Mouse (Mus musculus): Measurements from ENCODE around the gene Rnf34. TPM values are rescaled to one million over a fixed set of nuclear protein-coding genes. Genes with fewer than 3 reads are reported as not detected.

Gene Rnf34
- polyA plus RNA-seq, 1 experiment from 2014 or later: 58.0 TPM

DNA sequence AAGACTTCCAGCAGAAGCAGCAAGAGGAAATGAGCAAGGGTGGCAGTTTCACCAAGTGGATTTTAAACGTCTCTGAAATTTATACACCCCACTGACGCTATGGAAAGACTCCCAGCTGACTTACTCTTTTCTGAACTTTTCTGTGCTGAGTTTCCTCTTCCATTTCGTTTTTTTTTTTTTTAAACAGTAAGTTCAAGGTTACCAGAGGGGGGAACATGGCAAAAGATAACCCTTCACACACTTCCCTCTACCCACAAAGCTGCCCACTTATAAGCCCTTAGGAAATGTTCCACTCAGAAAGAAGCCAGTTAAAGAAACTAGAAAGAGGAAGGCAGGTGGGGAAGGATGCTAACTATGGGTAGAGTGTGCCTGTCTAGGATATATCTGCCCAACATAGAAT lies 51.8 kb downstream of the Rnf34 start:
- ATAC-seq: no peak
- no peaks in the 10 kb centered on the region for H3K36me3 ChIP-seq (ENCODE audit: control insufficient read depth, insufficient read depth)
- H3K9ac ChIP-seq (replicated peaks; ENCODE audit: low read depth, low read length): no peak overlapping the region
- H3K27me3 ChIP-seq (replicated peaks; ENCODE audit: control insufficient read depth, insufficient read depth, low read length): no peaks in the 10 kb centered on the region
- no peak overlapping the region for H3K27ac ChIP-seq (ENCODE audit: low read length)
- H3K9me3 ChIP-seq (ENCODE audit: control insufficient read depth, low read length): no peaks in the 10 kb centered on the region
- WGBS: 61% methylated on average over 3 of the region's 3 CpGs
- H3K4me3 ChIP-seq (replicated peaks; ENCODE audit: low read length): no peak overlapping the region
- H3K4me2 ChIP-seq (ENCODE audit: low read length): no peak overlapping the region
- peaks cover 26% of the 10 kb centered on the region for H3K4me1 ChIP-seq (replicated peaks; ENCODE audit: control insufficient read depth, insufficient read depth, low read length)

- Histone ChIP-seq H3K36me3 (ENCODE audit: control insufficient read depth, insufficient read depth) (no peaks in the 10 kb centered on the region), H3K9me3 (ENCODE audit: control insufficient read depth, low read length) (no peaks in the 10 kb centered on the region), H3K27me3 (replicated peaks; ENCODE audit: control insufficient read depth, insufficient read depth, low read length) (no peaks in the 10 kb centered on the region), H3K9ac (replicated peaks; ENCODE audit: low read depth, low read length) (no peak overlapping the region), H3K27ac (ENCODE audit: low read length) (no peak overlapping the region), H3K4me3 (replicated peaks; ENCODE audit: low read length) (no peak overlapping the region), H3K4me2 (ENCODE audit: low read length) (no peak overlapping the region), H3K4me1 (replicated peaks; ENCODE audit: control insufficient read depth, insufficient read depth, low read length) (peaks cover 25% of the 10 kb centered on the region)
- WGBS: 79% methylated on average over 6 of the region's 6 CpGs
- no peak for ATAC-seq
Measured at GRCm38 (mm10) chr5:122902228-122902627, 52.4 kb downstream of the Rnf34 start.

DNA sequence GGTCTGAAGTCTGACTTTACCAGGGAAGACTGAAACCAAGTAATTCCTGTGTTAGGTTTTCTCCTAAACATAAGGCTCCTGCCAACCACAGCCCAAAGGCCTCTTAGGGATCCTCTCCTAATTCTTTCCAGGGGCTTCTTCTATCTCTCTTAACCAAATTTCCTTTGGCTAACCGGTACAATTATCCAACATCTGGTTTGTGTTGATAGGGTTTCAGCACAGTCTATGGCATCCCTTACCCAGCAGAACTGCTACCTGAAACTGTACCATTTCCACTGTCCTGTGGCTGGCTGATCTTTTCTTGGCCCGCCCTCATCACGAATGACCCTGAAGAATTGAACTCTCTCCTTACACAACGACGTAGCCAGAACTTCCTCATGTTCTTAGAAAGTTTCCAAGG lies 53.3 kb downstream of the Rnf34 start:
- H3K4me1 ChIP-seq (replicated peaks; ENCODE audit: control insufficient read depth, insufficient read depth, low read length): peaks cover 15% of the 10 kb centered on the region
- no peaks in the 10 kb centered on the region for H3K9me3 ChIP-seq (ENCODE audit: control insufficient read depth, low read length)
- H3K4me3 ChIP-seq (replicated peaks; ENCODE audit: low read length): no peak overlapping the region
- H3K9ac ChIP-seq (replicated peaks; ENCODE audit: low read depth, low read length): no peak overlapping the region
- ATAC-seq: no peak
- WGBS: 79% methylated on average over 5 of the region's 5 CpGs
- H3K27ac ChIP-seq (ENCODE audit: low read length): no peak overlapping the region
- H3K27me3 ChIP-seq (replicated peaks; ENCODE audit: control insufficient read depth, insufficient read depth, low read length): no peaks in the 10 kb centered on the region
- no peaks in the 10 kb centered on the region for H3K36me3 ChIP-seq (ENCODE audit: control insufficient read depth, insufficient read depth)
- H3K4me2 ChIP-seq (ENCODE audit: low read length): no peak overlapping the region

- H3K4me2 ChIP-seq (ENCODE audit: low read length): no peak overlapping the region
- no peak overlapping the region for H3K4me3 ChIP-seq (replicated peaks; ENCODE audit: low read length)
- no peak for ATAC-seq
- no peaks in the 10 kb centered on the region for H3K27me3 ChIP-seq (replicated peaks; ENCODE audit: control insufficient read depth, insufficient read depth, low read length)
- H3K27ac ChIP-seq (ENCODE audit: low read length): no peak overlapping the region
- no peaks in the 10 kb centered on the region for H3K4me1 ChIP-seq (replicated peaks; ENCODE audit: control insufficient read depth, insufficient read depth, low read length)
- 92% methylated on average over 1 of the region's 1 CpGs for WGBS
- H3K9me3 ChIP-seq (ENCODE audit: control insufficient read depth, low read length): no peaks in the 10 kb centered on the region
- no peaks in the 10 kb centered on the region for H3K36me3 ChIP-seq (ENCODE audit: control insufficient read depth, insufficient read depth)
- H3K9ac ChIP-seq (replicated peaks; ENCODE audit: low read depth, low read length): no peak overlapping the region
Measured at GRCm38 (mm10) chr5:122907182-122907581, 57.3 kb downstream of the Rnf34 start.

GRCm38 (mm10) chr5:122908001-122908400 lies 58.2 kb downstream of the Rnf34 start:
- no peak overlapping the region for H3K9ac ChIP-seq (replicated peaks; ENCODE audit: low read depth, low read length)
- ATAC-seq: no peak
- no peaks in the 10 kb centered on the region for H3K36me3 ChIP-seq (ENCODE audit: control insufficient read depth, insufficient read depth)
- no peaks in the 10 kb centered on the region for H3K9me3 ChIP-seq (ENCODE audit: control insufficient read depth, low read length)
- 92% methylated on average over 2 of the region's 2 CpGs for WGBS
- no peak overlapping the region for H3K27ac ChIP-seq (ENCODE audit: low read length)
- no peak overlapping the region for H3K4me2 ChIP-seq (ENCODE audit: low read length)
- no peak overlapping the region for H3K4me3 ChIP-seq (replicated peaks; ENCODE audit: low read length)
- H3K4me1 ChIP-seq (replicated peaks; ENCODE audit: control insufficient read depth, insufficient read depth, low read length): no peaks in the 10 kb centered on the region
- H3K27me3 ChIP-seq (replicated peaks; ENCODE audit: control insufficient read depth, insufficient read depth, low read length): no peaks in the 10 kb centered on the region

GRCm38 (mm10) chr5:122909481-122909880 lies 59.6 kb downstream of the Rnf34 start:
- H3K27me3 ChIP-seq (replicated peaks; ENCODE audit: control insufficient read depth, insufficient read depth, low read length): no peaks in the 10 kb centered on the region
- no peak overlapping the region for H3K4me3 ChIP-seq (replicated peaks; ENCODE audit: low read length)
- H3K36me3 ChIP-seq (ENCODE audit: control insufficient read depth, insufficient read depth): no peaks in the 10 kb centered on the region
- H3K9ac ChIP-seq (replicated peaks; ENCODE audit: low read depth, low read length): no peak overlapping the region
- no peak overlapping the region for H3K4me2 ChIP-seq (ENCODE audit: low read length)
- WGBS: 60% methylated on average over 18 of the region's 18 CpGs
- H3K4me1 ChIP-seq (replicated peaks; ENCODE audit: control insufficient read depth, insufficient read depth, low read length): no peaks in the 10 kb centered on the region
- ATAC-seq: no peak
- H3K27ac ChIP-seq (ENCODE audit: low read length): no peak overlapping the region
- H3K9me3 ChIP-seq (ENCODE audit: control insufficient read depth, low read length): no peaks in the 10 kb centered on the region

GRCm38 (mm10) chr5:122912863-122913262 lies 63.0 kb downstream of the Rnf34 start:
- H3K27me3 ChIP-seq (replicated peaks; ENCODE audit: control insufficient read depth, insufficient read depth, low read length): no peaks in the 10 kb centered on the region
- H3K9ac ChIP-seq (replicated peaks; ENCODE audit: low read depth, low read length): no peak overlapping the region
- H3K4me2 ChIP-seq (ENCODE audit: low read length): no peak overlapping the region
- no peaks in the 10 kb centered on the region for H3K9me3 ChIP-seq (ENCODE audit: control insufficient read depth, low read length)
- no peak for ATAC-seq
- no peak overlapping the region for H3K27ac ChIP-seq (ENCODE audit: low read length)
- H3K4me3 ChIP-seq (replicated peaks; ENCODE audit: low read length): no peak overlapping the region
- WGBS: 95% methylated on average over 4 of the region's 4 CpGs
- no peaks in the 10 kb centered on the region for H3K36me3 ChIP-seq (ENCODE audit: control insufficient read depth, insufficient read depth)
- no peaks in the 10 kb centered on the region for H3K4me1 ChIP-seq (replicated peaks; ENCODE audit: control insufficient read depth, insufficient read depth, low read length)

- Histone ChIP-seq H3K4me1 (replicated peaks; ENCODE audit: control insufficient read depth, insufficient read depth, low read length) (no peaks in the 10 kb centered on the region), H3K27me3 (replicated peaks; ENCODE audit: control insufficient read depth, insufficient read depth, low read length) (no peaks in the 10 kb centered on the region), H3K27ac (ENCODE audit: low read length) (no peak overlapping the region), H3K4me3 (replicated peaks; ENCODE audit: low read length) (no peak overlapping the region), H3K36me3 (ENCODE audit: control insufficient read depth, insufficient read depth) (0 out of 2 replicates have a peak, but pooled peaks cover 3% of the 10 kb centered on the region), H3K4me2 (ENCODE audit: low read length) (no peak overlapping the region), H3K9me3 (ENCODE audit: control insufficient read depth, low read length) (no peaks in the 10 kb centered on the region), H3K9ac (replicated peaks; ENCODE audit: low read depth, low read length) (no peak overlapping the region)
- WGBS: 94% methylated on average over 6 of the region's 6 CpGs
- no peak for ATAC-seq
Measured at GRCm38 (mm10) chr5:122916147-122916546, 66.3 kb downstream of the Rnf34 start.

DNA sequence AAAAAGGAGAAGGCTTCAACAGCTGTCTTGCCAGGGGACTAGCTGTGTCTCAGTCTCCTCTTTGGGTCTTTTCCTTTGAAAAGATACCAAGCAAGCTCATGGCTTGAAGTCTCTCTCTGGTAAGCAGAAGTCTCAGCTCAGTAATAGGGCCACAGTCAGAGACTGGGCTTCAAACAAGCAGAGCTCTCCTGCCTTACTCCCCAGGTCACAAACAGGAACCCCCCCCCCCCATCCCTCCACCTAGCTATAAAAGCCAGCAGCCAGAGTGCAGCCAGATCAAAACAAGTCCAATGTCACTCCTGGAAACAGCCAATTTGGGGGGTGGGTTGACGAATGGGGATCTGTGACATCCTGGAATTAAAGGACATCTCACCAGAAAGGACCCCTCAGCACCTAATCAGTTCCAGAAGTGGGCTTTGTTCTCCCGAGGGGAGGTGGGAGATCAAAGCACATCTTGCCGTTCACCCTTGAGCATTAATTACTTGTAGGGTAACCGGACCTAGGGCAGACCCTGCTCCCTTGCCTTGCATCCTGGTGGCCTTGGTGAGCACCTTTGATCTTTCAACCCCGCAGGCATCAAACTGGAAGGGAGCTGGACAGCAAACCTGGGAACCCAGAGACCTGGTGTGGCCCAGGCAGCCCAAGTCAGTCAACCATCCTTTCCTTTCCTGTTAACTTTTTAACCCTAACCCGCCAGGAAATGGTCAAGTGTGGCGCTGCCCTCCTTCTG lies 68.3 kb downstream of the Rnf34 start:
- WGBS: 59% methylated on average over 7 of the region's 7 CpGs

GRCm38 (mm10) chr5:122920557-122920956 lies 70.7 kb downstream of the Rnf34 start:
- WGBS: 92% methylated on average over 5 of the region's 5 CpGs

More for the DNA sequence above, 68.3 kb downstream of the Rnf34 start:
- Histone ChIP-seq H3K9ac (replicated peaks; ENCODE audit: low read depth, low read length) (no peak overlapping the region), H3K27me3 (replicated peaks; ENCODE audit: control insufficient read depth, insufficient read depth, low read length) (no peaks in the 10 kb centered on the region), H3K27ac (ENCODE audit: low read length) (no peak overlapping the region), H3K9me3 (ENCODE audit: control insufficient read depth, low read length) (no peaks in the 10 kb centered on the region), H3K4me3 (replicated peaks; ENCODE audit: low read length) (no peak overlapping the region), H3K4me1 (replicated peaks; ENCODE audit: control insufficient read depth, insufficient read depth, low read length) (no peaks in the 10 kb centered on the region), H3K4me2 (ENCODE audit: low read length) (no peak overlapping the region), H3K36me3 (ENCODE audit: control insufficient read depth, insufficient read depth) (0 out of 2 replicates have a peak, but pooled peaks cover 3% of the 10 kb centered on the region)
- ATAC-seq: no peak

More at GRCm38 (mm10) chr5:122920557-122920956, 70.7 kb downstream of the Rnf34 start:
- no peaks in the 10 kb centered on the region for H3K27me3 ChIP-seq (replicated peaks; ENCODE audit: control insufficient read depth, insufficient read depth, low read length)
- no peak overlapping the region for H3K4me3 ChIP-seq (replicated peaks; ENCODE audit: low read length)
- H3K4me1 ChIP-seq (replicated peaks; ENCODE audit: control insufficient read depth, insufficient read depth, low read length): no peaks in the 10 kb centered on the region; the same call in 1 of the 2 replicates
- no peak for ATAC-seq
- H3K4me2 ChIP-seq (ENCODE audit: low read length): no peak overlapping the region
- no peaks in the 10 kb centered on the region for H3K9me3 ChIP-seq (ENCODE audit: control insufficient read depth, low read length)
- H3K9ac ChIP-seq (replicated peaks; ENCODE audit: low read depth, low read length): no peak overlapping the region
- 0 out of 2 replicates have a peak, but pooled peaks cover 3% of the 10 kb centered on the region for H3K36me3 ChIP-seq (ENCODE audit: control insufficient read depth, insufficient read depth)
- H3K27ac ChIP-seq (ENCODE audit: low read length): no peak overlapping the region
